Mouse (Mus musculus) spleen, adult 2 months (tissue): ENCODE data around the gene Slc25a5. TPM values are rescaled to one million over a fixed set of nuclear protein-coding genes. Genes with fewer than 3 reads are reported as not detected.

Source experiments
- DNase-seq, 2 experiments: peaks; one replicate each; pipeline versions ENCODE4 v3.0.0 to v3.0.0-alpha.2; 2012 to 2021; ENCODE audit warnings: low spot score in 2 of 2, low read depth in 1 of 2
- H3K27ac ChIP-seq: fragments of 200-500 bp; 2 replicates; pipeline ENCODE4 v1.5.1; 2012; ENCODE audit warnings: low read length, inconsistent platforms; ENCODE audit not compliant: insufficient read depth
- H3K27me3 ChIP-seq: fragments of 200-500 bp; 2 replicates; pipeline ENCODE4 v1.6.1; 2012; ENCODE audit warnings: mild to moderate bottlenecking, moderate library complexity, low read length, inconsistent platforms; ENCODE audit not compliant: control insufficient read depth, insufficient read depth
- H3K36me3 ChIP-seq: fragments of 200-500 bp; 2 replicates; pipeline ENCODE4 v1.6.1; 2012; ENCODE audit warnings: mild to moderate bottlenecking, low read length, inconsistent platforms; ENCODE audit not compliant: control insufficient read depth, insufficient read depth
- H3K4me1 ChIP-seq: fragments of 200-500 bp; 2 replicates; pipeline ENCODE4 v1.6.1; 2011; ENCODE audit warnings: inconsistent platforms; ENCODE audit not compliant: control insufficient read depth, insufficient read depth, insufficient read length
- H3K4me3 ChIP-seq: fragments of 200-500 bp; 2 replicates; pipeline ENCODE4 v1.5.1; 2011; ENCODE audit warnings: mild to moderate bottlenecking, inconsistent platforms; ENCODE audit not compliant: insufficient read depth, insufficient read length; ENCODE audit errors: extremely low read depth
- CTCF ChIP-seq: fragments of 200-500 bp; IDR thresholded peaks from 2 replicates; pipeline ENCODE4 v1.5.1; 2011; ENCODE audit warnings: mild to moderate bottlenecking, inconsistent platforms; ENCODE audit not compliant: insufficient read depth, insufficient read length, insufficient replicate concordance; ENCODE audit errors: extremely low read depth
- POLR2A ChIP-seq: fragments of 200-500 bp; IDR thresholded peaks from 2 replicates; pipeline ENCODE4 v1.6.1; 2011; ENCODE audit warnings: low read depth, low read length, inconsistent platforms
- WGBS: fragments of 180-500 bp; shearing (Covaris S2); methylation state at CpG from one replicate; pipeline ENCODE4 v1.1.7; 2018; 5-methylcytosine and 5-hydroxymethylcytosine counted together
- polyA plus RNA-seq: library from polyadenylated mRNA; depleted of rRNA; stranded (reverse); fragments of >200 nt; gene quantifications from 2 replicates; pipeline ENCODE4 v1.2.3, GENCODE M21; 2012

The Slc25a5 gene
- polyA plus RNA-seq, 1 experiment: 263 TPM

GRCm38 (mm10) chrX:36820201-36820600 lies 24.8 kb downstream of the Slc25a5 start:
- Histone ChIP-seq H3K27me3 (no peaks in the 10 kb centered on the region), H3K36me3 (no peaks in the 10 kb centered on the region), H3K27ac (no peak overlapping the region), H3K4me1 (no peaks in the 10 kb centered on the region), H3K4me3 (no peak overlapping the region)
- TF ChIP-seq CTCF (peak; percentile 43; the same call in 1 of the 2 replicates), POLR2A (no peak)
- 30% methylated on average over 4 of the region's 4 CpGs for WGBS
- peak; percentile 22 to 36 for DNase-seq

DNA sequence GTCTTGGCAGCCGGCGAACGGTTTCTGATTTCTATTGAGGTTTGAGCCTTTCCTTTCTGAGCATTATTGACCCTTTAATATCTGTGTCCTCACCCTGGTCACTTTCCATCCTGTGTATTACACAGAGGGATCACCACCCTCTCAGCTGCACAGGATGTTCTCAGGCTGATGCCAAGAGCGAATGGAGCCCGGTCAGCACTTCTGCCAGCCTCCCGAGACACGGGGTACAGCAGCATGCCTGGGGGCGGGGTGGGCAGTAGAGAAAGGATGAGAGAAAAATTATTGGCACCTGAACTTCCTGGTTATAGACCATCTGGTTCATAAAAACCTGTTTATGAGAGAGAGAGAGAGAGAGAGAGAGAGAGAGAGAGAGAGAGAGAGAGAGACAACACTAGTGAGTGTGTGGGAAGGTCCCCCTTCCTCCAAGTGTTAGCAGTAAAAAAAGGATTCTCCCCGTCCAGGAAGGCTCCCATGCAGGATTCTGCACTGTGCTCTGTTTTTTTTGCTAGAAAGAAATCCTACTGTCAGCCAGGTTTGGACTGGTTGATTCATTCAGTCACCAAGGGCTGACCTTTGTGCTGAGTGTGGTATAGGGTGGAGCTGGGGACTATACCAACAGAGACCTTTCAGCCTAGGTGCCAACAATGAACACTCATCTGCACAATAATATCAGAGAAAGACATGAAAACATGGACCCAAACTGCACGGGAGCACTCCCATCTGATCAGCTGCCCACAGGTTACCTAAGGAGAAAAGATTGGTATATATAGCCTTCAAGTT lies 28.7 kb downstream of the Slc25a5 start:
- Histone ChIP-seq H3K4me1 (no peaks in the 10 kb centered on the region), H3K4me3 (no peak overlapping the region), H3K36me3 (no peaks in the 10 kb centered on the region), H3K27ac (no peak overlapping the region), H3K27me3 (no peaks in the 10 kb centered on the region)
- 84% methylated on average over 10 of the region's 10 CpGs for WGBS
- DNase-seq: no peak
- TF ChIP-seq POLR2A (no peak), CTCF (no peak)

DNA sequence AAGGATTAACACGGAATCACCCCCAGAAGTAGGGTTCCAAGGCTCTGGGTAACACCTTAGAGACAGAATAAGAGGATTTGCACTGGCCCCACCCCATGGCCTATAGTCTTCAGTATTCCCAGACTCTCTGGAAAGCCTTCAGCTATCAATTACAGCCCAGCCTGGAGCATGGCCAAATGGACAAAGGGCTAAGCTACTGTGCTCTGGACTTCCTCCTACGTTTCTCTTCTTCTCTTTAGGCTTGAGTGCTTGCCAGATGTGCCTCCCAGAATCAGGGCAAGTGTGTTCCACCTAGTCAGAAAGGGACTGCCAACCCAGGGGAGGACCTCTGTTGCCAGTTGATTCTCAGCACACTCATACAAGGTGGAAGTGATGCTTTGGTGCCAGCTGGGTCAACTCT lies 29.6 kb downstream of the Slc25a5 start:
- H3K27me3 ChIP-seq: no peaks in the 10 kb centered on the region
- H3K4me1 ChIP-seq: no peaks in the 10 kb centered on the region
- no peak for DNase-seq
- no peak overlapping the region for H3K4me3 ChIP-seq
- H3K36me3 ChIP-seq: no peaks in the 10 kb centered on the region
- 50% methylated on average over 2 of the region's 2 CpGs for WGBS
- H3K27ac ChIP-seq: no peak overlapping the region
- TF ChIP-seq CTCF (no peak), POLR2A (no peak)

DNA sequence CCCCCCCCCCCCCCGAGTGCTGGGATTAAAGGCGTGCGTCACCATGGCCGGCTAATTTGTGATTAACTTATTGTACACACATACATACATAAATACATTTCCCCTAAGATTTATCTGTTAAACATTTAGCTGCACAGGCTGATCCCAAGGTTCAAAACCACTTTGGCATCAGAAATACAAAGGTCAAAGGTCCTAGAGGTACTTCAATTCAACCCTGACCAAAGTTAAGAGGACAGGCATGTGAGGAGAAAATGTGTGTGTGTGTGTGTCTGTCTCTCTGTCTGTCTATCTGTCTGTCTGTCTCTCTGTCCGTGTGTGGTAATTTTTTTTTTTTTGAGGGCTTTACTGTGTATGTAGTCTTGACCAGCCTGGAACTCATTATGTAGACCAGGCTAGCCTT lies 31.4 kb downstream of the Slc25a5 start:
- Histone ChIP-seq H3K27me3 (no peaks in the 10 kb centered on the region), H3K36me3 (no peaks in the 10 kb centered on the region), H3K4me1 (no peaks in the 10 kb centered on the region), H3K27ac (no peak overlapping the region), H3K4me3 (no peak overlapping the region)
- 84% methylated on average over 5 of the region's 5 CpGs for WGBS
- TF ChIP-seq POLR2A (no peak), CTCF (no peak)
- no peak for DNase-seq

DNA sequence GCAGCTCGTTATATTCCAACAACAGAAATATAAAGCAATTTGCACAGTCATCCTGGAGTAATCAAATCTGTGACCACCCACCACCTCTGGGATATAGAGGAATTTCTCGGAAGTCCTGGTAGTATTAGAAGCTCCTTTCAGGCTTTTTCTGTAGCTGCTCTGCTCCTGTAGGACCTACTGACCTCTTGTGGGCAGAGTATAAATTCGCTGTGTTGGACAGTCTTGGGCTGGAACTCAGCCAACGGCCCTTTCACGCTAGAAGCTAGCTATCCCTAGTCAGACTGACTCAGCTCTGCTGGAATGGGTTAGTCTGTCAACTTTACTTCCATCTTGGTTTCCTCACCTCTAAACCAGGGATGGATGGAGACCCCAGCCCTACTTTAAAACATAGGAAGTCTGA lies 34.8 kb downstream of the Slc25a5 start:
- Histone ChIP-seq H3K4me3 (no peak overlapping the region), H3K27me3 (no peaks in the 10 kb centered on the region), H3K36me3 (no peaks in the 10 kb centered on the region), H3K4me1 (no peaks in the 10 kb centered on the region; the same call in 1 of the 2 replicates), H3K27ac (no peak overlapping the region)
- TF ChIP-seq CTCF: no peak
- TF ChIP-seq POLR2A: no peak
- 62% methylated on average over 5 of the region's 5 CpGs for WGBS
- DNase-seq: no peak

DNA sequence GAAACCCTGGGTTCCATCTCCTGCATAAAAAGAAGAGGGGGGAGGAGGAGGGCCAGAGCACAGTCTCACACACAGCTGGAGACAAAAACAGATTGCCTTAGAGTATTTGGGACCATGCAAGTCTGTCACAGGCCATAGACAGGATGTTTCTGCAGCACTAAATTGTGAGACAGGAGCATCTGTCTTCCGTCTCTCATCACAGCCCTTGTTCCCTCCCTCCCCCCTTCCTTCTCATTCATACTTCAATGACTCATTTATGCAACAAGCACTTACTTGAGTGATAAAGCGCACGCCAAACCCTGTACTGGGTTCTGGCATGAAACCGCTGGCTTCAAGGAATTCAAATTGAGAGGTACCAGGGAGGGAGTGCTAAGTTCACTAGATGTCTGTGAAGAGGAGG lies 36.2 kb downstream of the Slc25a5 start:
- DNase-seq: no peak
- Histone ChIP-seq H3K27me3 (no peaks in the 10 kb centered on the region), H3K36me3 (no peaks in the 10 kb centered on the region), H3K4me3 (no peak overlapping the region), H3K27ac (no peak overlapping the region), H3K4me1 (no peaks in the 10 kb centered on the region; the same call in 1 of the 2 replicates)
- 84% methylated on average over 4 of the region's 4 CpGs for WGBS
- TF ChIP-seq POLR2A (no peak), CTCF (no peak)

DNA sequence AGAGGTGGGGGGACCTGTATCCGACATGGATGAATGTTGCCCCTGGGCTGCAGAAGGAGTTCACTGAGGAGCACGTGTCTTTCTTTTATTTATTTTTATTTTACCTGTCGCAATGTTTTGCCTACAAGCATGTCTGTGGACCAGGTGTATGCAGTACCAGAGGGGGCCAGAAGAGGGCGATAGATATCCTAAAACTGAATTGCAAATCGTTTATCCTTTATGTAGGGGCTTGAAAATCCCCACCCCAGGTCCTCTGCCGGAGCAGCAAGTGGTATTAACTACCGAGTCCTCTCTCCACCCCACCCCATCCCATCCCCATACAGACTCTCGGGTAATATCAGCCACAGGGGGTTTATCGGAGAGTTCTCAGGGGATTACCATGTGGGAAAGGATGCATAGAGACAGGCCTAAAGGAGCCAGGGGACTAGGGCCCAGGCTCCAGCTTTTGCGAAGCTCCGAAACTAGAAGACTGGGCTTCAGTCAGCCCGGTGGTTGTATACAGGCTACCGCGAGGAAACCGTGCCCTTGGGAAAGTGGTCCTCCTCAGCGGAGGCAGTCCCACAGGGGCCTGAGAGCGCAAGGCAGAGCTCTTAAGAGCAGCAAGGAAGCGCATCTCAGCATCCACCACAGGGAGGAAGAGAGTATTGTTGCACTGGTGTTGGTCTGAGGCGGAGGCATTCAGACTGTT lies 38.1 kb downstream of the Slc25a5 start:
- H3K4me3 ChIP-seq: no peak overlapping the region
- peak in 1 of 2 experiments; percentile 57 for DNase-seq
- H3K4me1 ChIP-seq: no peaks in the 10 kb centered on the region; the same call in 1 of the 2 replicates
- H3K27ac ChIP-seq: no peak overlapping the region
- 43% methylated on average over 19 of the region's 19 CpGs for WGBS
- TF ChIP-seq CTCF (peak; percentile 12; the same call in 1 of the 2 replicates), POLR2A (no peak)
- no peaks in the 10 kb centered on the region for H3K36me3 ChIP-seq
- no peaks in the 10 kb centered on the region for H3K27me3 ChIP-seq
